Mouse (Mus musculus) macrophage (primary cell): ENCODE results near the gene Lrrc36. TPM values are rescaled to one million over a fixed set of nuclear protein-coding genes. Genes with fewer than 3 reads are reported as not detected.

Experiments used
- H3K27ac ChIP-seq: fragments of 350-480 bp; formaldehyde crosslinking; 2 replicates; pipeline ENCODE4 v1.9.0; 2021
- H3K36me3 ChIP-seq: fragments of 350-480 bp; formaldehyde crosslinking; 2 replicates; pipeline ENCODE4 v1.9.0; 2021; ENCODE audit errors: inconsistent target
- H3K4me3 ChIP-seq: fragments of 350-480 bp; formaldehyde crosslinking; 2 replicates; pipeline ENCODE4 v1.9.0; 2021; ENCODE audit errors: inconsistent target
- H3K79me2 ChIP-seq: fragments of 350-480 bp; formaldehyde crosslinking; 2 replicates; pipeline ENCODE4 v1.9.0; 2021; ENCODE audit errors: inconsistent target
- WGBS: methylation state at CpG from one replicate; pipeline ENCODE4 v1.1.7; 2026; ENCODE audit warnings: inconsistent platforms; ENCODE audit not compliant: missing documents; 5-methylcytosine and 5-hydroxymethylcytosine counted together
- polyA plus RNA-seq: library from polyadenylated mRNA; stranded (reverse); fragments of 250-400 nt; gene quantifications from 3 replicates; pipeline ENCODE4 v1.2.4, GENCODE M21; 2018; ENCODE audit warnings: inconsistent platforms

Gene Lrrc36
- polyA plus RNA-seq, 1 experiment from 2014 or later: not detected

DNA sequence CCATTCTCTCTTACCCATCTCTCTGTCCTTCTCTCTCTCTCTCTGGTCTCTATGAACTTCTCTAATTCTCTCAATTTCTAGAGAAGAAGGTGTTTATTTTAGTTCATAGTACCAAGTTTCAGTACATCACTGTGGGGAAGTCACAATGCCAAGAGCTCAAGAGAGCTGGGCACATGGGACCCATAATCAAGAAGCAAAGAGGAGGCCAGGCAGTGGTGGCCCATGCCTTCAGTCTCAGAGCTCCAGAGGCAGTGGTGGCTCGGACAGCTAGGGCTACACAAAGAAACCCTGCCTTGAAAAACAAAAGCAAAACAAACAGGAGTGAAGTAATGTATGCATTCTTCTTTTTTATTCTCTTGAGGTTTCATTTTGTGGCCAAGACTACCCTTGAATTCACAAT, 8.9 kb upstream of the Lrrc36 start:
- Histone ChIP-seq H3K4me3 (no peak overlapping the region), H3K27ac (no peak overlapping the region), H3K79me2 (no peaks in the 10 kb centered on the region), H3K36me3 (no peaks in the 10 kb centered on the region)
- WGBS: 100% methylated on average over 1 of the region's 1 CpGs

DNA sequence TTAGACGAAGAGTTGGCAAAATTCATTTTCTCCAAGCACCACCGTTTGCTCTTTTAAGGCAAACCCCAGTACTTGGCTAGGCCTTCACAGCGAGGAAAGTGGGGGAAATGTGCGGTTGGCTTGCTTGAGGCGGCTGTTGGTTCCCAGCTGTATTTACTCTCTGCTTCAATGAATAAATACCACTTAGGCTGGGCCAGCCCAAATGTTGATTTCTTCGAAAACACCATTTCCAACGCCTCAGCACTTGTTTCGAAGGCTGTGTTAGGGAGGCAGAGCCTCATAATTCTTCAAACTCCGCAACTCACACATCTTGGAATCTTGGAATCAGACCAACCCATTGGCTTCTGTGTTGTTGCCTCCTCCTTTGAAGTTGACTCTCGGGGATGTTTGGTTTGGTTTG, 7.0 kb upstream of the Lrrc36 start:
- H3K4me3 ChIP-seq: no peak overlapping the region
- 98% methylated on average over 10 of the region's 10 CpGs for WGBS
- H3K36me3 ChIP-seq: no peaks in the 10 kb centered on the region
- H3K27ac ChIP-seq: no peak overlapping the region
- H3K79me2 ChIP-seq: no peaks in the 10 kb centered on the region

DNA sequence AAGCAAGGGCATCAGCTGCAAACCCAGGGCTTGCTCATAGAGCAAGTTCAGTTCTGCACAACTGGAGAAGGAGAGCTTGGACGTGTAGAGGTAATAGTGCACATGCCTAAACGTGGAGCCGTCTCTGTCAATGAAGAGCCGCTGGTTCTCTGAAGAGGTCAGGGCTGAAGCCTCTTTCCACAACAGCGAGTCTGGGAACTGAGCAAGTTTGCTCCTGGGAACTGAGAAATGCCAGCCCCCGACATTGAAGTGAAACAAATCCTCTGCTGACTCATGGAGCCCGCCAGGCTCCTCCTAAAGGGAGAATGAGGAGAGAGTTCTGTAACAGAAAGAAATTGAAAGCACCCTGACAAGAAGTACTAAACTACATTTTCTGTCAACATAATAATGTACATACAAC, 5.0 kb upstream of the Lrrc36 start:
- WGBS: 61% methylated on average over 7 of the region's 7 CpGs
- H3K27ac ChIP-seq: no peak overlapping the region
- H3K4me3 ChIP-seq: no peak overlapping the region
- H3K79me2 ChIP-seq: no peaks in the 10 kb centered on the region
- H3K36me3 ChIP-seq: no peaks in the 10 kb centered on the region

DNA sequence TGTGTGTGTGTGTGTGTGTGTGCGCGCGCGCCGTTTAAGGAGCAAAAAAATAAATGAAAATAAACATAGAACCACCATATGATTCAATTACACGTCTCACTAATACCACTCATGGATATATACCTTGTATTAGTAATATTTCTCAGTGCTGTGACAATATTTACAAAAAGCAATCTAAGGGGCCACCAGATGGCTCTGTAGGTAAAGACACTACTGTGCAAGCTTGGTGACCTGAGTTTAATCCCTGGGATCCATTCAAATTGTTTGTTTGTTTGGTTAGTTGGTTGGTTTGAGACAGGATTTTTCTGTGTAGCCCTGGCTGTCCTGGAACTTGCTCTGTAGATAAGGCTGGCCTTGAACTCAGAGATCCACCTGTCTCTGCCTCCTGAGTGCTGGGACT, 3.4 kb upstream of the Lrrc36 start:
- H3K36me3 ChIP-seq: no peaks in the 10 kb centered on the region
- no peaks in the 10 kb centered on the region for H3K79me2 ChIP-seq
- 86% methylated on average over 1 of the region's 6 CpGs for WGBS

DNA sequence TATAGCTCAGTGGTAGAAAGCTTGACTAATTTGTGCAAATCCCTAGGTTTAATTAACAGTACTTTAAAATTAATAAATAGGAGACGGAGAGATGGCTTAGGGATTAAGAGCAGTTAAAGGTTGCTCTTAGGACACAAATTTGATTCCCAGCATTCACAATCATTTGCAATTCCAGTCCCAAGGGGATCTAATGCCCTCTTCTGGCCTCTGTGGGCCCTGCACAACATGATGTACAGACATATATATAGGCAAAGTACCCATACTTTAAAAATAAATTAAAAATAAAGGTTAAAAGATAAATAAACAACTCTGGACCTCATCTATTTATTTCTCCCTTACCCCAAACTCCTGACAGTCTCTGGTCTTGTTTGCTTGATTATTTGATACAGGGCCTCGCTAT, 5.6 kb downstream of the Lrrc36 start:
- no peaks in the 10 kb centered on the region for H3K36me3 ChIP-seq
- no peak overlapping the region for H3K27ac ChIP-seq
- H3K79me2 ChIP-seq: no peaks in the 10 kb centered on the region
- H3K4me3 ChIP-seq: no peak overlapping the region
- WGBS: 94% methylated on average over 2 of the region's 2 CpGs

More for the DNA sequence above, 3.4 kb upstream of the Lrrc36 start:
- Histone ChIP-seq H3K4me3 (no peak overlapping the region), H3K27ac (no peak overlapping the region)

DNA sequence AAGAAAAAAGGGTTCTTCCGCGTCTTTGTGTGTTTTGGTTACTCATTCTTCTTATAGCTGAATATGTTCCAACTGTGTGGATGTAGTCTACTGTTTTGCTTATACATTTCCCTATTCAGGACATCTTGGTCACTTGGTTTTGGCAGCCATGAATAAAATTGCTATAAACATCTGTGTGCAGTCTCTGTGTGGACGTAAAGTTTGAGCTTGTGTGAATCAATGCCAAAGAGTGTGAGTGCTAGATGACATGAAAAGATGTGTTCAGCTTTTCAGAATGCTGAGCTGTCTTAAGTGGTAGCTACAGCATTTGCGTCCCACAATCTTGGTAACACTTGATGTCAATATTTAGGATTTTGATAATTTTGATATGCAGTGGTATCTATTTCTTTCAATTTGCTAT, 6.4 kb downstream of the Lrrc36 start:
- 97% methylated on average over 4 of the region's 4 CpGs for WGBS
- Histone ChIP-seq H3K27ac (no peak overlapping the region), H3K79me2 (no peaks in the 10 kb centered on the region), H3K36me3 (no peaks in the 10 kb centered on the region), H3K4me3 (no peak overlapping the region)

DNA sequence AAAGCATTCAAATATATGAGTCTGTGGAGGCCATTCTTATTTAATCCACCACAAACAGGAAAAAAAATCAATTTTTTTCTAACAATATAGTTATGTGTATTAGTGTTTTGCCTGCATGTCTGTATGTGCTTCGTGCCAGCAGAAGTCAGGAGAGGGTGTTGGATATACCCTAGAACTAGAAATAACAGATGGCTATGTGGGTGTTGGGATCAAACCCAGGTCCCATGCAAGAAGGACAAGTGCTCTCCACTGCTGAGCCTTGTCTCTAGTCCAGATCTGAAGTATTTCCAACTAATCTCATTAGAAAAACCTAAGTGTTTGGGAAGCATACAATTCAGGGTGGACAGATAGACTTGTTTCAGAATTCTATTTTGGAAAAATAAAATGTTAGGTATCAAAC, 8.6 kb downstream of the Lrrc36 start:
- Histone ChIP-seq H3K27ac (no peak overlapping the region), H3K79me2 (no peaks in the 10 kb centered on the region), H3K4me3 (no peak overlapping the region), H3K36me3 (no peaks in the 10 kb centered on the region)
- 86% methylated on average over 1 of the region's 1 CpGs for WGBS

DNA sequence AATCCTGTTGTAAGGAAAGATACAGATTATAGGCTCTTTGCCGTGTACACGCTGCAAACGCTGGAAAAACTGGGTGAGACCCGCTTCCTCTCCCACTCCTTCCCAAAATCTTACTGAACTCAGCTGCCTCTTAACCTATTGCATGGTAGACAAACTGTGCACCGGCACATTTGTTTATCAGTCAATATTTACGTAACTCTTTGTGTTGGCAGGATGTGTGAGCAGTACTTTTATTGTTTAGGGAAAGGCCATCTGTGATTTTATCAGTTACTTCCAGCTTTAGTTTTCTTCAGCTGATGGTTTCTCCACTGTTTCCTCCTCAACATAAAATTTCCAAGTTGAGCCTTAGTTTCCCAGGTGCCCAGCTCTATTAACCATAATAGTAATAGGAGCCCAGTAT, 13.5 kb downstream of the Lrrc36 start:
- Histone ChIP-seq H3K36me3 (no peaks in the 10 kb centered on the region), H3K79me2 (no peaks in the 10 kb centered on the region), H3K4me3 (no peak overlapping the region), H3K27ac (no peak overlapping the region)
- 76% methylated on average over 6 of the region's 6 CpGs for WGBS

DNA sequence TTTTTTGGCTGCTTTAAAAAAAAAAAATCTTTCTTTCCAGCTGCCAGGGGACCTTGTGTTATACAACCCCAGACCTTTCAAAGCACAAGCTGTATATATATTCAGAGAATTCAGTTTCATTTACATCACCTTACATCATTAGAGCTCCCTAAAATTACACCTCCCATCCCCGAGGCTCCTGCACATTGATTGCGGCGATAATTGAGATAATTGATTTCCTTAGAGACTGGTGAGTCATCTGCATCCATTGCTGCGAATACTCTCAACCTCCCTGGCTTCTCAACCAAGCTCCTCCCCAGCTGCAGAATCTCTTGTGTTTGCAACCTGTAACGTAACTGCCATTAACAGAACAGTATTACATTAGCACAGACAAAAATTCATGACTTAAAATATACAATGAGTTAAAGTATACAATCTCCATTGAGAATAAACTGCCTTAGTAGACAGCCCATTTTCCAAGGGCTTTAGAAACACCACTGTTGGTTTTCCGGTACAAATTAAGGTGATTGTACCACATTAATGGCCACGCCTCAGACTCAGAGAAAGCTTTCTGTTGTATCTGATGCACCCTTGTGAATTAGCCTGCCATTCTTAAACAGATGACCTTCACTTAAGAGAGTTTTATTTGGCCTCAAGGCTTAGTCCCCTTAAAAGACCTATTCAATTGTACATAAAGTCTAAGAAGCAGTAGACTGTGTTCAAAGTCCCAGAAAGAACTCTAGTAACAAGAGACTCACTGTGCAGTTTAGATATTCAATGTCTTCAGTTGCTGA, 18.6 kb downstream of the Lrrc36 start:
- no peaks in the 10 kb centered on the region for H3K36me3 ChIP-seq
- H3K27ac ChIP-seq: no peak overlapping the region
- WGBS: 85% methylated on average over 7 of the region's 7 CpGs
- no peaks in the 10 kb centered on the region for H3K79me2 ChIP-seq
- H3K4me3 ChIP-seq: no peak overlapping the region

DNA sequence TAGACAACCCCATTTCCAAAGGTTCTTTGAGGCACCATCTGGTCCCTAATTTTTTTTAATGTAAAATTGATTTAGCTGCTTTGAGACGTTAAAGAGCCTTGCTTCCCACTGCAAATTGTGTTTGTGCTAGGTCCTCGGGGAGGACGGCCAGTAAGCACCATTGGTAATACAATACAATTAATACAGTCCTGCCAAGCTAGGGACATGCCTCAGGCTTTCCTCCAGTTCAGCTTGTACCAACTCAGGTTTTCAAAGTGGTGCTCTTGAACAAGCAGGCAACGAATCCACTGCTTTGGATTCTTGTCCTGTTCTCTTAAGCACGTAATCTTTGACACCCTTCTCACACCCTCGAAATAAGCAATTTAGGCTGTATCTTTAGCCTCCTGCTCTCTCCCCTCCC, 19.6 kb downstream of the Lrrc36 start:
- Histone ChIP-seq H3K79me2 (no peaks in the 10 kb centered on the region), H3K36me3 (no peaks in the 10 kb centered on the region), H3K4me3 (no peak overlapping the region), H3K27ac (no peak overlapping the region)
- 81% methylated on average over 5 of the region's 6 CpGs for WGBS

DNA sequence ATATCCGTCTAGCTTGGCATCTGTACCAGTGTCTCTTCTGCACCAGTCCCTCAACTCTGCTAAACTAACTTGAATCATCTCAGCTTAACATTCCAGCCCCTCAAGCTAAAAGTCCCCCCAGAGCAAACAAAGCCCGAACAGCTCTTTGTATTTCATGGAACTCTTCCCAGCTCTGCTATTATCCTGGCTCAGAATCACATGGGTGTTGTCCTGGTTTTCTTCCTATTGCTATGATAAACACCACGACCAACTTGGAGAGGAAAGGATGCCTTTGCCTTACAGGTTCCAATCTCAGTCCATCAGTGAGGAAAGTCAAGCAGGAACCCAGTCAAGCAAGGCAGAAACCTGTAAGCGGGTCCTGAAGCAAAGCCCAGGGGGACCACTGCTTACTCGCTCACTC, 20.1 kb downstream of the Lrrc36 start:
- Histone ChIP-seq H3K36me3 (no peaks in the 10 kb centered on the region), H3K79me2 (no peaks in the 10 kb centered on the region), H3K27ac (no peak overlapping the region), H3K4me3 (no peak overlapping the region)
- WGBS: 89% methylated on average over 5 of the region's 5 CpGs

DNA sequence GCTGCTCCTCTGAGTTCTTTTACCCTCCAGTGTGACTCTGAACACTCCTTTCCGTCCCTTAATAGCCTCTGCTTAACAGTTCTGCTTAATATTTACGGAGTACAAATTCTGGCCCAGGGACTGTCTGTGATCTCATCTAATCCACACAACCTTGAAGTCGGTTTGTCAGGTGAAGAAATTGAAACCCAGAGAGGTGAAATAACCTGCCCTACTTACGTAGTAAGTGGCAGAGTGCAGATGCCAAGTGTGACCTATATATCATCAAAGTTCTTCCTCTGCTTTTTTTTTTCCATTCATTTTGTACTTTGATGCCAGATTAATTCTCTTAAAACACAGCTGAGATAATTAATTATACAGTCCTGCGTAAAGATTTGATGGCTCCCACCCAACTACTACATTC, 20.8 kb downstream of the Lrrc36 start:
- H3K36me3 ChIP-seq: no peaks in the 10 kb centered on the region
- WGBS: 93% methylated on average over 5 of the region's 5 CpGs
- no peak overlapping the region for H3K4me3 ChIP-seq
- no peaks in the 10 kb centered on the region for H3K79me2 ChIP-seq
- no peak overlapping the region for H3K27ac ChIP-seq

DNA sequence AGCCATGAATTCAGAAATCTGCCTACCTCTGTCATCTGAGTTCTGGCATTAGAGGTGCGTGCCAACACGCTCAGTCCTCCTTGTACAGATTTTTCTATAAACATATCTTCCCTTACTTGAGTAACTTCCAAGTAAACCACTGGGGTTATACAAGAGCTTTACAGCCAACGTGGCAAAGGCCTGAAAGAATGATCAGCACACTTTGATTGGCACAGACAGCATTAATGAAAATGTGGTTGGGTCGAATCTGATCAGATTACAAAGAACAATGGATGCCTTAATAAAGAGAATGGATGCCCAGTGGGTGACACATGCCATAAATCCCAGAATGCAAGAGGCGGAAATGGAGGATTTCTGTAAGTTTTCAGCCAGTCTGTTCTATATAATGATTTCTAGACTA, 22.8 kb downstream of the Lrrc36 start:
- Histone ChIP-seq H3K79me2 (no peaks in the 10 kb centered on the region), H3K27ac (no peak overlapping the region), H3K4me3 (no peak overlapping the region), H3K36me3 (no peaks in the 10 kb centered on the region)
- WGBS: 85% methylated on average over 5 of the region's 5 CpGs

DNA sequence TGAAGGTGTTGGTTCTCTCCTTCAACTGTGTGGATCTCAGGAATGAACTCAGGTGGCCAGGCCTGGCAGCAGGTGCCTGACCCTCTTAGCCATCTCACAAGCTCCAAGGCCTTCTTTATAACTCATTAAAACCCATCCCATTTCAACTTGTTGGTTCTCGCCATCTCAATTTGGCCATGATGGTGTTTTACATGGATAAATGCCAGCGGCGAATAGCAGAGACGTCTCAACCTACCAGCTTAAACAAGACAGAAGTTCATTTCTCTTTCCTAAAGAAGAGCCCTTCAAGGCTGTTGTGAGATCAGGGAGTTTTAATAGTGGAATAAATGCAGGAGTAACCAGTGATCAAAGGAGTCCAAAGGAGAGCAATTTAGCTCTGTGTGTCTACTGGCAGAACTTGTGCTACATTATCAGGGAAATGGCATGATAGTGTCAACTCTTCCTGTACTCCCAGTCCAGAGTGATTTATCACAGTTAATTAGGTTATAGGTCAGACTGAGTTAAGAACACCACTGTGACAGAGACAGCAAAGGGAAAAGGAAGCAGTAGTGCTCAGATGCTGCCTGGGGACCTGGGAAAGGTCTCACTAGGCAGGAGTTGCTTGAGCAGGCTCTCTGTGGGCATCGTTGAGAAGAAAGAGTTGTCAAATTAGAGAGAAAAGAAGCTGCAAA, 23.8 kb downstream of the Lrrc36 start:
- Histone ChIP-seq H3K79me2 (no peaks in the 10 kb centered on the region), H3K27ac (no peak overlapping the region), H3K36me3 (no peaks in the 10 kb centered on the region), H3K4me3 (no peak overlapping the region)
- 94% methylated on average over 5 of the region's 5 CpGs for WGBS

DNA sequence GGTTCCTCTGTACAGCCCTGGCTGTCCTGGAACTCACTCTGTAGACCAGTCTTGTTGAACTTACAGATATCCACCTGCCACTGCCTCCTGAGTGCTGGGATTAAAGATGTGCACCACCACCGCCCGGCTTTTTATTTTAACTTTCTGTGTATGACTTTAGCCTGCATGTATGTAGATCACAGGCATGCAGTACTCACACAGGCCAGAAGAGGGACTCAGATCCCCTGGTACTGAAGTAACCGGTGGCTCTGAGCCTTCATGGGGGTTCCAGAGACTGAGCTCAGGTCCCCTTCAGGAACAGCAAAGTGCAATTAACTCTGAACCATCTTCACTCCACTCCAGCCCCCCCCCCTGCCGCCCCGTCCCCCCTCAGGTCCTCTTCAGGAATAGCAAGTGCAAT, 25.5 kb downstream of the Lrrc36 start:
- Histone ChIP-seq H3K27ac (no peak overlapping the region), H3K36me3 (no peaks in the 10 kb centered on the region), H3K79me2 (no peaks in the 10 kb centered on the region), H3K4me3 (no peak overlapping the region)
- WGBS: 80% methylated on average over 5 of the region's 5 CpGs
